Mouse (Mus musculus): ENCODE data around the gene Fabp3.

Fabp3 gene

DNA sequence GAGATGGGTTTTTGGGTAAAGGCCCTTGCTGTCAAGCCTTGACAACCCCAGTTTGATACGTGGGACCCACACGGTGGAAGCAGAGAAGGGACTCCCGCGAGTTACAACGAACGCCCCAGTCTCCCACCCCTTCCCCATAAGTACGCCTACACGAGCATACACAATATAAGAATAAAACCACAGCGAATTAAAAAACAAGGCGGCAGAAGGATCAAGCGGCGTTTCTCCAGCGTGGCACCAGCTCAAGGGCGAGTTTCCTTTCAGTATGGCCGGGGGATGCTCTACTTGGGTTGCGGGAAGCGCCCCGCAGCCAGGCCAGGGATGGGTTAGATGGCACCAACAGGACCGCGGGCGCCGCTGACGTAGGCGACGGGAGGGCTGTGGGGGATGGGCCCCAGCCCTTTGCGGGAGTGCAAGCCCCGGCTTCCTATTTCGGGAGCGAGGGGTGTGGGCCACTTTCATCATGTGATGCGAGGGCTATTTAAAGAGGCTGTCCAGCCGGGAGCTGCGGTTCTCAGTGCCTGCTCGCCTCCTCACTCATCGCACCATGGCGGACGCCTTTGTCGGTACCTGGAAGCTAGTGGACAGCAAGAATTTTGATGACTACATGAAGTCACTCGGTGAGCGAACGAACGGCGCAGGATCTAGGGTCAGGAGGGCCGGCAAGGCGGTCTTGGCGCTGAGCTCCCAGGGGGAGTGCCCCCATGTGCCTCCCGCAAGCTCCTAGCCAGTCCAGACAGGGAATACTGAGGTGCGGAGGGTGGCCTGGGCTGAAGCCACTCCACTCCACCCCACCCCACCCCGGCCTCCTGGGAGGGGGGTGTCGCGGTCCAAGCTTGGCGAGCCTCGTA is at the start of gene Fabp3, which contains the start of gene Gm10570:
Fabp3 (plus strand) TSS at position 365 of the 851 bp plus-strand sequence.
Gm10570 (minus strand) TSS at position 444 of the 851 bp plus-strand sequence.
- DNase-seq (ENCODE audit: low read depth): no peak

DNA sequence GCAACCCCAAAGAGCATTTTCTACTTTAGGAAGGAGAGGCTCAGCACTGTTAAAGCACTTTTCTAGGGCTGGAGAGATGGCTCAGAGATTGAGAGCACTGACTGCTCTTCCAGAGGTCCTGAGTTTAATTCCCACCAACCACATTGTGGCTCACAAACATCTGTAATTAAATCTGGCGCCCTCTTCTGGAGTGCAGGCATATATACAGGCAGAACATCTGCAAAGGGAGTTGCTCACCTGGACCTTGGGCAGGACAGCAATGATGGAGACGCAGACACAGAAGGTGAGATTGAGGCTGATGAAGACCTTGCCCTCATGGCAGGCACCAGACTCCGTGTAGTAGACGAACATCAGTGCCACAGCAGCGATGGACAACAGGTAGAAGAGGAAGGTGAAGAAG is 48.0 kb upstream of the Fabp3 start:
- DNase-seq (ENCODE audit: low read depth): no peak

DNA sequence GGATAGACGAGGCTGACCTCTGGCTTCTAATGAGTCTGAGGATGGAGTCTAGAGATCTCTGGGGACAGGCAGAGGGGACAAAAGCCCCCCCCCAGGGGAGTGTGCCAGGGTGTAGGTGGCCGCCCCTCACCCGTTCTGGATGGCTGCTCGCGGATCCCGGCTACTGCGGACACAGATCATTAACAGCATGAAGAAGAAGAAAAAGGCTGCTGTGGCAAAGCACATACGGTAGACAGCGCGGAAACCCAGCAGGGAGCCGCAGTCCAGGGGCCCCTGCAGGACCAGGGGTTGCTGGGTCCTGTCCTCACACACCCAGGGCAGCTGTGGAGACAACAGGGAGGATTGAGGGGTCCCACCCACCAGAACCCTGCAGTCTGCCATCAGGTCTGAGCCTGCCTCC is 44.3 kb upstream of the Fabp3 start:
- no peak for DNase-seq (ENCODE audit: low read depth)

DNA sequence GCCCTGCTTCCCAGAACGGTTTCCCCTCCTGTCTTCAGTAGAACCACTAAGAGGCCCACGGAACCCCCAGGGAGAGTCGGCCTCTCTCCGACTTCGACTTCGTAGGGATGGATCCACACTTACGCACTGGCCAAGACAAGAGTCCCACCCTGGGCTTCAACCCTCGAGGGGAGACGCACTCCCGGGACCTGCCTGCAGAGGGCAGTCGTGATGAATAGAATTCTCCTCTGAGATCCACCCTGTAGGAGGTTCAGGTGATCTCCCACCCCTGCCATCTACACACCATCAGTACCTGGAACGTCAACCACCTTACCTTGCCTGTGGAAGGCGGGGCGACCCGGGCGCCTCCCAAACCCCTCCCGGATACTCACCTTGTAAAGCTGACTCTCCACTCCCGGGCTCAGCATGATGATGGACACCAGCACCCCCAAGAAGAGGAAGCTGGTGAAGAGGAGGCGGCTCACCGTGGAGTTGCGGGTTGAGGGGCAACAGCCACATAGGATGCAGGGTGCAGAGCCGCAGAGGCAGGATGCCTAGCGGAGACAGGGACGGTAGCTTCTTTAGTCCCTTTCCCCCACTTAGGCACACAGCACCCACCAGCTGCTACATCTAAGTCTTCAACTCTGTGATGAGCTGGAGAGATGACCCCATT is 43.6 kb upstream of the Fabp3 start:
- DNase-seq (ENCODE audit: low read depth): peak; percentile 41

DNA sequence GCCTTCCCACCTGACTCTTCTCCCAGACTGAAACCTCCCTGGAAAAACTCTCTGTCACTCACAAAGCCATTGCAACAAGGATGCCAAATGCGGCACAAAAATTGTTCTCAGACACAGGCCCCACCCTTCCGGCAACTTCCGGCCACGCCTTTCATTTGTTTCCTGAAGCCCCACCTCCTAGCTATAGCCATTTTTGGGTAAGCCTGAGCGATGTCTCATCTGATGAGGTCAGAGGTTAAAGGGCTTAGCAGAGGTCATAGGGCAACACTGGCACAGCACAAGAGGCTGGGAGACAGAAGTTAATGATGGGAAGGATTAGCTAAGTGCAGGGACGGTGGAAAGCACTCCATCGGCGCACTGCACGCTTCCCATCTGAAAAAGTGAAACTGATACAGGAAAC is 41.8 kb upstream of the Fabp3 start:
- DNase-seq (ENCODE audit: low read depth): no peak

DNA sequence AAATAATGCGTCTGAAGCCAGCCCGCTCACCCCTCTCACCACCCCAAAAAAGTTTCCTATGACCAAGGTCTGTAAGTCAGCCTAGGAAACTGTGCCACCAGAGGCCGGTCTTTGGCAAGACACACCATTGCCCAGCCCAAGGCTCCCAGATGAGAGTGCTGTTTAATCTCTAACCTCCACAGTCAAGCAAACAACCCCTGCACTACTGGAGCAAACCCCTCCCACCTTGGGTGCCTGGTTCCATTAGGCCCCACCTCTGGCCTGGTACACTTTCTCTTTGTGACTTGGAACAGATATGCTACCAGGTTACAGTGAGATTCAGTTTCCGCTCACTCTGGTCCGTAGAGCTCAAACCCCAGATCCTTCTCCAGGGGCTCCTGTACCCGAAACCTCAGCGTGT is 41.3 kb upstream of the Fabp3 start:
- no peak for DNase-seq (ENCODE audit: low read depth)

DNA sequence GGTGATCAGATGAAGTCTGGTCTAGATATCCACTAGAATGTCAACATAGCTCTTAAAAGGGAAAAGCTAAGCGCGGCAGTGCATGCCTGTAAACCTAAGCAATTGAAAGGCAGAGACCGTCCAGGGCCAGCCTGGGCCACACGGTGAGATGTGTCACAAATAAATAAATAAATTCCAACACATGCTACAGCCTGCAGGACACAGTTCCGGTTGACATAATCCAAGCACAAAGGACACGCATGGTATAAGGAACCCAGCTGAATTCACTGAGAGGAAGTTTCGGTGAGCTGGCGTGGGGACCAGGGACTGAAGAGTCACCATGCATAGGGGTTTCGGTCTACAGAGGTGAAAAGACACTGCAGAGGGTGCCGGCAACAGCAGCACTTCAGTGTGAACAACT is 39.7 kb upstream of the Fabp3 start:
- no peak for DNase-seq (ENCODE audit: low read depth)

DNA sequence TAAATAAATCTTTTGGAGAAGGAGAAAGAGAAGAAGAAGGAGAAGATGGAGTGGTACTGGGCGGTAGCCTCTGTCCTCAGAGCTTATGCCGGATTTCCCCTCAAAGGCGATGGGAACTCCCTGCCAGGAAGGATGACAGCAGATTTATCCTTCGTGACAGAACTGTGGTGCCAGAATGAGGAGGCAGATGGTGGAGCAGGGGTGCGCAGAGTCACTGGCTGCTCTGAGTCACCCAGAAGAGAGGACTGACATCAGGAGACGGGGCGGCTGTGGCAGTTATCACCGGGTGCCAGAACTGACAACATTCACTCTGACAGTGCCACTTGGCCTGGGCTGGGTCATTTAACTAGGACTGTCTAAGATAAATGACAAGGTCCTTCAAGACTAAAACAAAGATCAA is 38.3 kb upstream of the Fabp3 start:
- DNase-seq (ENCODE audit: low read depth): no peak

DNA sequence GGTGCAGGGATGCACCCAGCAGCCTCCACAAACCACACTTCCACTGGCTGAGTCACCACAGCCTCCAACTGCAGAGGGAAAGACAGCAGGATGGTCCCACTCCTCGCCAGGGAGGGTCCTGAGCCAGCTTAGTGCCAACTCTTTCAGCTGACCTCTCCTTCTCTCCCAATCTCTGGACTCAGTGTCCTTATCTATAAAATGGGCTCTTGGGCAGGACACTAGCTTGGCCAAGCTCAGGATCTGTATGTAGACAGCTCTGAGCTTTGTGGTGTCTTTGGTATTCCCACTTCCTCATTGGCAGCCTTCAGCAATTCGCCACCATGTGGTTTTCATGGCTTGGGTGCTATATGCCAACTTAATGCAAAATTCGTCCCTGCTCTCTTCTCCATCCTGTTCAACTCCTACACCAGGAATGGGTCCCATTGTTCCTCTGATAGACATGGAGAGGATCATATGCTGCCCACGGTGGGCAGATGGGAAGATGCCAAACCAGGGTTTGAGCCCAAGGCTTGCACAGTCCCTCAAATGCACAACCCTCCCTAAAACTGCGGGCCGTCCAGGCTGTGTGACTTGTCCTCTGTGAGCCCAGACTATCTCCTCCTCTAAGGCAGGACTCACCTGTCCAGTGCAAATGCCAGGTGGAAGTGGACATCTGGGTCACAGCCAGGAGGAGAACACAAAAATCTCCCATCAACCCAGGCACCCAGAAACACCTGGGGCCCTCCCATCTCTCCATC is 37.6 kb upstream of the Fabp3 start:
- DNase-seq (ENCODE audit: low read depth): no peak

DNA sequence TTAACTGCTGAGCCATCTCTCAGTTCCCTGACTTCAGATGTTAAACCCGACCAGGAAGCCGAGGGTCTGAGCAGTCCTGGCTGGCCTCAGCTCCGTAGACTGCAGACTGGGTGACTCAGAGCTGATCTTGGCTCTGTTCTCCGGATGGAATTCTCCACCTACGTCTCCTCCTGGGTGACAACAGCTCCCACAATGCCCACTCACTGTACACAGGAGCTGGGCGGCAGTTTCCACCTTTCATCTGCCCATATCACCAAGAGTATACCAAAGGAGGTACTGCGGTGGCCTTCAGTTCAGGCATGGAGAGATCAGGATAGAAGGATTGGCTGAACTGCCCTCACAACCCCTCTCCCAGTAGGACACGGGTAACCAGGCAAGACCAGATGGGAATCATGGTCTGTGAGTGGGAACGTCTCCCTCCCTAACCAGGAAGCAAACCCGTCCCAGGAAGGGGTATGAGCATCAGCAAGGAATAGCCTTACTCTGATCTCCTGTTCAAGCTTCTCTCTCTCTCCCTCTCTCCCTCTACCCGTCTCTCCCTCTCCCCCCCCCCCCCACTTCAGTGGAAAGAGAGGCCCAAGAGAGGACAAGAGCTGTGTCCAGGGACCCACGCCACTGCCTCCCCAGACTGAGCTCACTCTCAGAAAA is 34.6 kb upstream of the Fabp3 start:
- DNase-seq (ENCODE audit: low read depth): no peak

DNA sequence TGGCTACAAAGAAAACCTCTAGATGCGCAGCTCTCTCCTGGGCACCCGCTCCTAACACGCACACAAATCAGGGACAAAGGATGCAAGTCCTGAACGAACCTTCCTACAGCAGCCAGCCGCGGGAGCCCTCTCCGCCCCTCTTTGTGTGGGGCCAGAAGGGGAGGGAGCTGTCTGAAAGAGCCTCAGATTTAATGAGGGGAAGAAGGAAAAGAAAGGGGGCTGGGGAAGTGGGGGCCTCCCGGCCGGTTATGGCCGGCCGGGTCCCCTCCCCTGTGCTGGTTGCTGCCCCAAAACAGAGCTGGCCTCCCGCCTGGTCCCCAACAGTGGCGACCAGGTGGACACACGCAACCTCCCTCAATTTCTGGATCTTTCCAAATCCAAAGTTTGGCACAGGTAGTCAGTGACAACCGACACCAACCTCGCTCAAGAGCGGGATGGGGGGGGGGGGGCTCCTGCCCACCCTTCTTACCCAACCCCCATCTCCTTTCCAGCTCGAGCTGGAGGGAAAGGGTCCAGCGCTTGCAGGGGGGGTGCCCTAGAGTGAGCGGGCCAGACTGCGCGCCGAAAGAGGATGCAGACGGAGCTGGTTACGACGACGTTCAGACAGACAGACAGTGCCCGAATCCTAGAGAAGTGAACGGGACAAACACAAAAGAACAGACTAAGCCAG is 33.9 kb upstream of the Fabp3 start:
- no peak for DNase-seq (ENCODE audit: low read depth)

DNA sequence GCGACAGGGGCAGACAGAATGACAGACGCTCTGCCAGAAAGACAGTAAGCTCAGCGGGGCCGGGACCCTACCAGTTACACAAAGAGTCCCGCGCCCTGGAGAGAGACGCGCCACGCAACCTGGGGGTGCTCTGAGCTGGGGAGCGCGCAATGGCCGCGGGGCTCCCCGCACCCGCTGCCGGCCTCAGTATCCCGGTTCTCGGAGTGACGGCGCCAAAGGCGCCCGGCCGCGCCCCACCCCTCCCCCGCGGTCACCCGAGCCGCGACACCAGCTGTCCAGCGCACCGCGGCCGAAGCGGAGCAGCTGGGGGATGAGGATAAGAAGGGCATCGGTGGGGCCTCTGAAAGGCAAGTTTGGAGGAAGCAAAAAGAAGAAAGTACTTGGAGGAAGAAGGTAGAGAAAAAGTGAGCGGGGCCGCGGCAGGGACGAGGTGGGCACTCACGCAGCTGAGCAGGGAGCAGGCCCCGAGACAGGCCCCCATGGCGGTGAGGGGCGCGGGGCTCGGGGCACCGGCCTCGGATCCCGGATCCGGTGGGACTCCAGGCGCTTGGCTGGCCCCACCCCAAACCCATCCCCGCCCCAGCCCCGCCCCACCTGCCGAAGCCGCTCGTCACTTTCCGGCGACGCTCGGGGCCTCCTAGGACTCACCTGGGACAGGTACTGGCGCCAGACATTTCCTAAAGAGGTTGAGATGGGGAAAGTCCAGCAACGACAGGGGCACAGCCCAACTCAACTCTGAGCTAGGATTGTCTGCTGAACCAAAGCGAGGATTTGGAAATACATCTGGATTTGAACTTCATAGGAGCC is 33.2 kb upstream of the Fabp3 start:
- no peak for DNase-seq (ENCODE audit: low read depth)

DNA sequence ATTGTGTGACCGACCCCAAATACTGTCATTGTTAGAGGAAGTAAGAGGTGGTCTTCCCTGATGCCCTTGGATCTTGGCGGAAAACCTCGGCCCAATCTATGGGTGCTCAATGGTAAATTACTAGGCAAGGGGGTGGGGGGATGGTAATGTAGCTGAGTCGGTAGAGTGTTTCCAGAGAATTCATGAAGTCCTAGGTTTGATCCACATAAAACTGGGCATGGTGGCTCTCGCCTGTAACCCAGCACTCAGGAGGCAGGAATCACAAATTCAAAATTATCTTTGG is 32.6 kb upstream of the Fabp3 start:
- DNase-seq (ENCODE audit: low read depth): no peak

DNA sequence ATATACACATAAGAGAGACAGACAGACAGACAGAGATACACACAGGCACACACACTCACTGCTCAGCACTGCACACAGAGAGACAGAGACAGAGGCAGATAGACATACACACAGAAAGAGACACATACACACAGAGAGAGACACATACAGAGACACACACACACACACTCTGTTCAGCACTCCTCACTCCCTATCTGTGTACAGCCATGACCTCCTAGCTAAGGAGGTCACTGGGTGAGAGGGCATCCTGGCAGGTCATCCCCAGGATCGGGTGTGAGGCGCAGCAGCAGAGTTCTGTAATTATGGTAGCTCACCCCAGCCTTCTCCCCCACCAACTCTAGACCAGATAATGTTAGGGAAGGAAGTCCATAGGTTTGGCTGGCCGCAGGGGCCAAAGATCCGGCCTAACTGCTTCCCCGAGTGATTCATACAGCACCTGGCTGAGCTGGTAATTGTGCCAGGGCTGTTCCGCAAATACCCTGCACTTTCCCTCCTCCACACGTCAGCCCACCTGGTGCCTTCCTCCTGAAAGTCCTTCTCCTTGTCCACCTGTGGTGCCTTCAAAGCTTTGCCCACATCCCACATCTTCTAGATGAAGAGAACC is 31.7 kb upstream of the Fabp3 start:
- no peak for DNase-seq (ENCODE audit: low read depth)

DNA sequence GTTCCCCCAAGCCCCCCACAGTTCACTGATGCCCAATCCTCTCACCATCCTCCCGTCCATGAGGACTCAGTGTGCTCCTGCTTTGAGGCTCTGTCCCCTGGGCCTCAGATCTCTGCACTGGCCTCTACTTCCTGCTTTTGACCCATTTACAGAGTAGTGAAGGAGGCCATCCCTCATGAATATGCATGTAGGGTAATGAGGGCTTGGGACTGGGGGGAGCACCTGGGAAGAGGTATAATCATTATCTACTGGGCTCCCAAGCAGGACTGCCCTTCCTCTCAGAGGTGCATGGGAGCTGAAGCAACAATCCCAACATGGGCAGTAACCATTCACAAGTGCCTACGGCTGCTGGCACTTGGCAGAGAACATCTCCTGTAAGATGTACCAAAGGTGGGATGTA is 29.3 kb upstream of the Fabp3 start, which contains the start of gene Serinc2:
Serinc2 (minus strand) TSS at position 101 of the 400 bp plus-strand sequence.
- DNase-seq (ENCODE audit: low read depth): no peak

DNA sequence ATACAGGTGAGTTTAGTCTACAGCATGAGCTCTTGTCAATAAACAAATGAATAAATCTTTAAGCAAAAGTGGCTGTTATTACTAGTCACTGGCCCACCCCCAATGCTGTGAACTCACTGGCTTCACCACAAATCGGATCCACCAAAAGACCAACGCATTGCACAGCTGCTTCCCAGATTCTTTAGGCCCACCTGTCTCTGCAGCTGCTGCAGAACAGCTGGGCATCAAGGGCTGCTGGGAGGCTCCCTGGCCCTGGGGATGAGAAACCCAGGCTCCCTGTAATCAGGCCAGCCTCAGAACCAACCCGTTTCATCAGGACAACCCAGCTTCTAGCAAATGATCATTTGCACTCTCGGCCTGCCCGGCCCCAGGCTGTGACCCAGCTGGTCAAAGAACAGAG is 25.5 kb upstream of the Fabp3 start:
- no peak for DNase-seq (ENCODE audit: low read depth)

DNA sequence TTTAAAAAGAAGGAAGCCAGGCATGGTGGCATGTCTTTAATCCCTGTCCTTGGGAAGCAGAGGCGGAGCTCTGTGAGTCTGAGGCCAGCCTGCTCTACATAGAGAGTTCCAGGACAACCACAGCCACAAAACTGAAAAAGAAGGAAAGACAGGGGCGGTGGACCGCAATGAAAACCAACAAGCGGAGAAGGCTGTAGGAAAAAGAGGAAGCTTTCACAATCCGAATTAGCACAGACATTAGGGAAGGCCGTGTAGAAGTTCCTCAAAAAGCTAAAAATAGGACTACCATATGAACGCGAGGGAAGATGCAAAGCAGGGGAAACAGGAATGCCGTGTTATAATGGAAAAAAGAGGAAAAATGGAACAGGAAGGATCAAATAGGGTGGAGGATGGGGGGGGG is 24.6 kb upstream of the Fabp3 start:
- DNase-seq (ENCODE audit: low read depth): no peak

DNA sequence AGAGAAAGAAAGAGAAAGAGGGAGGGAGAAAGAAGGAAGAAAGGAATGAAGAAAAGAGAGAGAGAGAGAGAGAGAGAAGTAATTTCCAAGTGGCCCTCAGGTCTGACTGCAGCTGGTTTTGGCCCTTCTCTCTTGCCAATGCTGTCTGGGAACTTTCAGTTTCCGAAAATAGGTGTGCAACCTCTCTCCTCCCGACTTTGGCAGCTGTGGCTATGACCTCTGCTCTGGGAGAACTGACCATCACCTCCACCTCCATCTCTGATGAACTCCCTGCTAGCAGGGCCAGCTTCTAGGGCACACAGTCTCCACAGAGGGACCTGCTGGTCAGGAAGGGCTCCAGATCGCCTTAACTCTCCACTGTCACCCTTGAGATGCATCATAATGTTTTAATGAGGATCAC is 21.9 kb upstream of the Fabp3 start:
- no peak for DNase-seq (ENCODE audit: low read depth)

DNA sequence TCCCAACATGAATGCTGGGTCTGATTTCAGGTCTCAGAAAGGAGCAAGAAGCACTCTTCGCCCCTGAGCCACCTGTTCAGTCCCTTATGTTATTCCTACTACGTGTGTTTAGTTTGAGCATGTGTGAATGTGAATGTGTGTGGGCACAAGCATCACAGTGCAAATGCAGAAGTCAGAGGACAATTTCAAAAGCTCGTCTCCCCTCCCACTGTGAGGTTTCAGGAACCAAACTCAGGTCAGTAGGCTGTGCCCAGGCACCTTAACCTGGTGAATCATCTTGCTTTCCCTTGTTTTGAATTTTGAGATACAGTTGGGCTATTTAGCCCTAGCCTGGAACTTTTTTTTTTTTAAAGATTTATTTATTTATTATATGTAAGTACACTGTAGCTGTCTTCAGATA is 18.6 kb upstream of the Fabp3 start:
- DNase-seq (ENCODE audit: low read depth): no peak

DNA sequence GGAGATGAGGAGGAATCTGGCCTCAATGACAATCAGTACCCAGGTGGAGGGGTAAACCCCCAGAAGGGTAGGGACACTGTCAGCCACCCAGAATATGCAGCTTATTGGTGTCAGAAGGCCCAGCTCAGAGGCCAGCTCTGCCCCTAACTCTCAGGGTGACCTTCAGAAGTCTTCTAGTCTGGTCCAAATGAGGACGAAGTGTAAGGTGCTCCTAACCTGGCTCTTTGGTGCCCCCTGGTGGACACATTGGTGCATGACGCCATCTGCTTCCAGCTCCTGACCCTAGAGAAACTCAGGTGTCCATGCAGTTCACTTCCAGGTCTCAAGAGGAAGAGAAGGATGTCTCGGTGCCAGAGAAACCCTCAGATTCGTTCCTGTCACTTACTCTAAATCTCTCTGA is 16.1 kb upstream of the Fabp3 start:
- DNase-seq (ENCODE audit: low read depth): peak; percentile 76

DNA sequence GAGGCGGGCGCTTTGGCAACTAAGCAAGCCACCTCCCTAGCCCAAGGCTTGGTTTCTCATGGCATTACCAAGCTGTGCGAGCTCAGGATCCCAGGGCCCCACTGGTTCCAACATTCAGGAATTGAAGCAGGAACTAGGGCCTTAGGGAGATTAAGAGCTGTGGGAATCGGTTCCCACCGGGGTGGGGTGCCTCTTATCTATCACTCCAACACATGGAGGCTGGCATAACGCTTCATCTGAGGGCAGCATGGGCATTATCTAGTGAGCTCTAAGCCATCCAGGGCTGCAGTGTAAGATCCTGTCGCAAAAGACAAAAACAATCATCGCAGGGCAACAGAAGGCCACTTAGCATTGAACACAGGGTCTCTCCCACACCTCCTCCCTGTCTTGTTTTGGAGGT is 13.9 kb upstream of the Fabp3 start:
- DNase-seq (ENCODE audit: low read depth): no peak
